Mouse (Mus musculus) G1E (cell line): ENCODE measurements around the gene Hexim1. TPM values are rescaled to one million over a fixed set of nuclear protein-coding genes. Genes with fewer than 3 reads are reported as not detected.

Experiments
- ATAC-seq: 2 replicates; pipeline ENCODE4 v1.8.0; 2016; ENCODE audit warnings: mild to moderate bottlenecking; ENCODE audit not compliant: insufficient number of reproducible peaks, poor library complexity, low FRiP score, severe bottlenecking; ENCODE audit errors: extremely low read depth
- DNase-seq: peaks from one replicate; pipeline ENCODE4 v3.0.0; 2012; ENCODE audit warnings: low spot score
- H3K27me3 ChIP-seq: 2 replicates; pipeline ENCODE4 v1.6.1; 2012; ENCODE audit warnings: mild to moderate bottlenecking, low read length, inconsistent platforms; ENCODE audit not compliant: insufficient read depth
- H3K36me3 ChIP-seq: replicated peaks from 2 replicates; pipeline ENCODE3; 2012; ENCODE audit warnings: mild to moderate bottlenecking, inconsistent platforms
- H3K4me1 ChIP-seq: 2 replicates; pipeline ENCODE4 v1.6.1; 2012; ENCODE audit warnings: low read depth, low read length, inconsistent platforms, mixed read lengths; ENCODE audit not compliant: insufficient read depth
- H3K4me3 ChIP-seq: 2 replicates; pipeline ENCODE4 v1.5.1; 2012; ENCODE audit warnings: low read depth, mild to moderate bottlenecking, inconsistent platforms, low read length, moderate library complexity, mixed read lengths
- H3K9me3 ChIP-seq: replicated peaks from 2 replicates; pipeline ENCODE4 v1.6.1; 2012; ENCODE audit warnings: inconsistent platforms
- CTCF ChIP-seq: IDR thresholded peaks from 2 replicates; pipeline ENCODE4 v1.5.1; 2012; ENCODE audit warnings: low read depth, low read length, inconsistent platforms, mixed read lengths
- GATA1 ChIP-seq: IDR thresholded peaks from 2 replicates; pipeline ENCODE4 v1.6.1; 2012; ENCODE audit warnings: borderline replicate concordance, low read length, inconsistent platforms, mixed read lengths
- GATA2 ChIP-seq: IDR thresholded peaks from 2 replicates; pipeline ENCODE4 v1.6.1; 2012; ENCODE audit warnings: low read depth, low read length, inconsistent platforms, borderline replicate concordance
- POLR2AphosphoS5 ChIP-seq: IDR thresholded peaks from 2 replicates; pipeline ENCODE4 v1.6.1; 2012; ENCODE audit warnings: low read depth, low read length, inconsistent platforms; ENCODE audit not compliant: insufficient replicate concordance
- TAL1 ChIP-seq: conservative IDR thresholded peaks from 2 replicates; pipeline ENCODE4 v1.6.1; 2012; ENCODE audit warnings: low read depth, low read length, inconsistent platforms, mixed read lengths
- polyA plus RNA-seq: library from polyadenylated mRNA; stranded (reverse); fragments of >175 nt; gene quantifications from 2 replicates; pipeline ENCODE4 v1.2.3, GENCODE M21; 2012
- total RNA-seq, 2 experiments: library from RNA; stranded (forward) in 1 of 2; stranded (reverse) in 1 of 2; fragments of 200-1000 nt in 1 of 2; fragments of >200 nt in 1 of 2; fragmentation: Nextera tagmentation in 1 of 2; gene quantifications; 2 replicates each; pipeline ENCODE4 v1.2.3; 2014 to 2017

The Hexim1 gene
- total and polyA plus RNA-seq, 3 experiments = 16.6 to 39.4 (median 25.7) TPM

GRCm38 (mm10) chr11:103131701-103132575, 15.9 kb downstream of the Hexim1 start, which contains the start of gene Hexim2:
TSS of gene Hexim2 (plus strand) at chr11:103132429.
- Histone ChIP-seq H3K9me3 (no peaks in the 10 kb centered on the region), H3K27me3 (no peaks in the 10 kb centered on the region), H3K4me3 (peak within 1 kb of the TSS; percentile 98), H3K36me3 (peaks cover 36% of the 10 kb centered on the region), H3K4me1 (peaks cover 60% of the 10 kb centered on the region)
- ATAC-seq = no peak
- no peak for TF ChIP-seq POLR2AphosphoS5
- no peak for TF ChIP-seq TAL1
- no peak for TF ChIP-seq GATA2
- TF ChIP-seq CTCF = no peak
- peak; percentile 21 for DNase-seq

DNA sequence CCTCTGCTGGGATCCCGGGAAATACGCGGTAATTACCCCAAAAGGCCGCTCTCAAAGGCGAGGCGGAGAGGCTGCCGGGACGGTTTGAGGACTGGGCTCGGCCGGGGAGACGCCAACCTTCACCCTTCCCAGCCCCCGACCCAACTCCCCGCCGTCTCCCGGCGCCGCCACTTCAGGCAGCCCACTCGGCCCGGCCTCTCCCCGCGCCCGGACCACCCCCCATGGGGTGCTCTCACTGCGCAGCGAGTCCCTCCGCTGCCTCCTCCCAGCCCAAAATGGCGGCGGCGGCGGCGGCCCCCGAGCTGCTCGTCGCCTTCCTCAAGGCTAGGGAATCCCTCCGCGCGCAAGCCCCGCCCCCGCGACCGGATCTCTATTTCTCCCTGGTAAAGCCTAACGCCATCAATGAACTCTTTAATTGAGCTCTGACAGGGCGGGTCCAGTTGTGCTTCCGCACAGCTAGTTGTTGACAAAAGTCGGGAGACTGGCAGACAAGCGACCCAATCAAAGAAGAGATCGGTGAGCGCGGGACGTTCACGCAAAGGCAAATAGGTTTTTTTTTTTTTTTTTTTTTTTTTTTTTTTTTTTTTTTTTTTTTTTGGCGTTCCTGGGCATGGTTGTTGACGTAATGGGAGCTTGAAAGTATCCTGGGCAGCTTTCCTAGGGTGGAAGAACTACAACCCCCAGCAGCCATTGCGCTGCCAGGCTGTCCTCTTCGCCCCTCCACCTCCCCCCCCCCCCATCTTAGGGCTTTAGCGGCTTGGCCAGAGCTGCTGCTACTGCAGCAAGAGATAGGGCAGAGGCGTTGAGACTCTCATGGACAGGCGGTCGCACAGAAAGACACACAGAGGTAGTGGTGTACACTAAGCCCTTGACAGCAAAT, 16.8 kb downstream of the Hexim1 start:
- H3K4me1 ChIP-seq = peaks cover 66% of the 10 kb centered on the region
- peaks cover 34% of the 10 kb centered on the region for H3K36me3 ChIP-seq
- H3K4me3 ChIP-seq = peak overlapping the region; percentile 98

DNA sequence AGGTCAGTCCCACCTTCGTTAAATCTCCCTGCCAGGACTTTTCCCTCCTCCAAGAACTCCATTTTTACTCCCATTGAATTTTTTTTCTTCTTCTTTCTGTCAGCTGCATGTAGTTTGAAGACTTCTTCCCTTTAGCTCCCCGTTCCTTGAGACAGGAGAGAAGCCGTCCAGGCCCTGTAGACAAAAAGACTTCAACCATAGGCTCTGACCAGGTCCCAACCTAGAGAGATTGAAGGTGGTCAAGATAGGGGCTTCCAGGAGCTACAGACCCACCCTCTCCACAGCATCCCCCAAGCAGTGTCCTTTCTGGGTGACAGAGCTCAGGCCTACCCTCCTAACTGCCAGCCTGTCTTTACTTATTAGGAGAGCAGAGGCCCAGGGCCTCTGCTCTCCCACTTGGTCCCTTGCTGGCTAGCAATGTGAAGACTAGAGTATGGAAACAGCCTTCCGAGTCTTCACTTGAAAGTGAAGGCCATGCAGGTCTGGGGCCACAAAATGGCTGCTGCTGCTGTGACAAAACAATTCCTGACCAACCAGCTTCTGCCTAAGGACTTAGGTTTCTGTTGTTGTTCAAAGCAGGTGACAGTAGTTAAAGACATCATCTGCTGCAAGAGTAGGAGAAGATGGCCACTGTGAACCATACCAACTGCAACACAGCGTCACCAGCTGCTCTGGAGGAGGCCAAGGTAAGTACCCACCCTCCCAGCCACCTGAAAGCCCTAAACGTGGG, 17.6 kb downstream of the Hexim1 start:
- Histone ChIP-seq H3K4me1 (peaks cover 74% of the 10 kb centered on the region), H3K27me3 (peaks cover 3% of the 10 kb centered on the region; the same call in 1 of the 2 replicates), H3K9me3 (no peaks in the 10 kb centered on the region), H3K36me3 (peaks cover 38% of the 10 kb centered on the region), H3K4me3 (peak overlapping the region; percentile 66)
- ATAC-seq (no peak), DNase-seq (no peak)
- TF ChIP-seq GATA1 (no peak), GATA2 (no peak), CTCF (no peak), POLR2AphosphoS5 (no peak), TAL1 (no peak)

More for the DNA sequence above, 16.8 kb downstream of the Hexim1 start:
- peak; percentile 84 for DNase-seq
- no peaks in the 10 kb centered on the region for H3K27me3 ChIP-seq
- peak; percentile 88 for ATAC-seq
- TF ChIP-seq POLR2AphosphoS5 (no peak), GATA1 (no peak), GATA2 (no peak), CTCF (no peak)
- no peaks in the 10 kb centered on the region for H3K9me3 ChIP-seq

DNA sequence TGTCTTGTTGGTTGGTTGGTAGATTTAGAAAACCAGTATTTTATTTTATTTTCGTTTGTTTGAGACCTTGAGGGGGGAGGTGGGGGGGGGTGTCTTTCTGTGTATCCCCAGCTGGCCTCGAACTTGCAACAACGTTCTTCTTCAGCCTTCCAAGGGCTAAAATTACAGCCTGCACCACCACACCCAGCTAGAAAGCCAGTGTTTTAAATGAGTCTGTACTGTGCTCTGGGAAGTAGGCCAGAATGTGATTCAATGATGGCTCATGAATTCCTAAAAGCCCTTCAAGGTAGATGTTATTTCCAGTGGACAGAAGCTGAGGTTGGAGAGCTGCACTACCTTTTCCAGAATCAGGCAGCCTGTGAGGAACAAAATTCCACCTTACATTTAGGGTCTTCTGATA, 18.2 kb downstream of the Hexim1 start:
- ATAC-seq (no peak), DNase-seq (no peak)
- H3K4me3 ChIP-seq = peak overlapping the region; percentile 66; the same call in 1 of the 2 replicates
- peaks cover 38% of the 10 kb centered on the region for H3K36me3 ChIP-seq
- TF ChIP-seq CTCF = no peak
- TF ChIP-seq GATA1 = no peak
- TF ChIP-seq GATA2 = no peak
- no peak for TF ChIP-seq TAL1
- no peak for TF ChIP-seq POLR2AphosphoS5
- H3K4me1 ChIP-seq = peaks cover 73% of the 10 kb centered on the region
- peaks cover 5% of the 10 kb centered on the region; the same call in 1 of the 2 replicates for H3K27me3 ChIP-seq
- no peaks in the 10 kb centered on the region for H3K9me3 ChIP-seq

DNA sequence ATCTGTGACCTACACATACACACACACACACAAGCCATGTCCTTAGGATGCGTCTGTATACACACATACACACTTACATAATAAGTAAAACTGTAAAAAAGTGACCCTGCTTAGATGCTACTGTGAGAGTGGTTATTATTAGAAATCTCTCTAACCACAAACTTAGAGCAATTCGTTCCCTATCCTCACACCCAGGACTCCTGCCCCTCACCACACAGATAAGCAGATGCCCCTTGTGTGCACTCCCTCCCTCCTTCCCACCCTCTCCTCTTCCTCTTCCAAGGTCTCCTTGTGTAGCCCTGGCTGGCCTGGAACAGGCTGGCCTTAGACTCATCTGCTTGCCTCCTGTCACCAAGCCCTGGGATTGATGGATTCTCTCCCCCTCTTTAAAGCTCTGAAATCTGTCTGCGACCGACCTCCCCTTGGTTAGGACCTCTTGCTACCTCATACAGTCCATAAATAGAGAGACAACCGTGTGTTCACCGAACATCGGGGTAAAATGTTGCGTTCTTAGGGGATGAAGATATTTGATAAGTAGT, 20.1 kb downstream of the Hexim1 start:
- ATAC-seq = peak; percentile 42; the same call in 1 of the 2 replicates
- H3K4me1 ChIP-seq = peaks cover 68% of the 10 kb centered on the region
- TF ChIP-seq CTCF (no peak), TAL1 (peak; percentile 96)
- peak overlapping the region; percentile 54; the same call in 1 of the 2 replicates for H3K4me3 ChIP-seq
- H3K36me3 ChIP-seq = peaks cover 41% of the 10 kb centered on the region
- H3K27me3 ChIP-seq = peaks cover 5% of the 10 kb centered on the region; the same call in 1 of the 2 replicates
- DNase-seq = peak; percentile 61
- no peaks in the 10 kb centered on the region for H3K9me3 ChIP-seq
